Mouse (Mus musculus) forebrain, embryonic 10.5 days (tissue): ENCODE measurements around the gene Zp3. TPM values are rescaled to one million over a fixed set of nuclear protein-coding genes. Genes with fewer than 3 reads are reported as not detected.

Experiments used
- DNase-seq: peaks from one replicate; pipeline ENCODE4 v3.0.0-alpha.2; 2017; ENCODE audit warnings: low spot score; ENCODE audit errors: extremely low spot score
- H3K27ac ChIP-seq: fragments of 300-500 bp; sonication (generic); 2 replicates; pipeline ENCODE4 v1.5.1; 2016; ENCODE audit warnings: mild to moderate bottlenecking
- H3K27me3 ChIP-seq: fragments of 300-500 bp; sonication (generic); 2 replicates; pipeline ENCODE4 v1.6.1; 2016; ENCODE audit warnings: mild to moderate bottlenecking; ENCODE audit not compliant: poor library complexity, severe bottlenecking
- H3K36me3 ChIP-seq: fragments of 300-500 bp; sonication (generic); replicated peaks from 2 replicates; pipeline ENCODE4 v1.6.1; 2016; ENCODE audit warnings: mild to moderate bottlenecking, moderate library complexity
- H3K4me1 ChIP-seq: fragments of 300-500 bp; sonication (generic); 2 replicates; pipeline ENCODE4 v1.6.1; 2016
- H3K4me3 ChIP-seq: fragments of 300-500 bp; sonication (generic); 2 replicates; pipeline ENCODE4 v1.5.1; 2016; ENCODE audit warnings: mild to moderate bottlenecking, moderate library complexity
- H3K9me3 ChIP-seq: fragments of 300-500 bp; sonication (generic); 2 replicates; pipeline ENCODE4 v1.6.1; 2016; ENCODE audit warnings: mild to moderate bottlenecking, moderate library complexity
- WGBS: fragments of 180-500 bp; shearing (Covaris S2); methylation state at CpG from one replicate; pipeline ENCODE4 v1.1.7; 2016; 5-methylcytosine and 5-hydroxymethylcytosine counted together
- polyA plus RNA-seq: library from polyadenylated mRNA; unstranded; fragments of >200 nt; fragmentation: Nextera tagmentation; extraction: Ambion mirVana; gene quantifications from 2 replicates; pipeline ENCODE4 v1.2.1, GENCODE M21; 2016

Gene Zp3
- polyA plus RNA-seq, 1 experiment from 2014 or later, result 0.12 TPM

DNA sequence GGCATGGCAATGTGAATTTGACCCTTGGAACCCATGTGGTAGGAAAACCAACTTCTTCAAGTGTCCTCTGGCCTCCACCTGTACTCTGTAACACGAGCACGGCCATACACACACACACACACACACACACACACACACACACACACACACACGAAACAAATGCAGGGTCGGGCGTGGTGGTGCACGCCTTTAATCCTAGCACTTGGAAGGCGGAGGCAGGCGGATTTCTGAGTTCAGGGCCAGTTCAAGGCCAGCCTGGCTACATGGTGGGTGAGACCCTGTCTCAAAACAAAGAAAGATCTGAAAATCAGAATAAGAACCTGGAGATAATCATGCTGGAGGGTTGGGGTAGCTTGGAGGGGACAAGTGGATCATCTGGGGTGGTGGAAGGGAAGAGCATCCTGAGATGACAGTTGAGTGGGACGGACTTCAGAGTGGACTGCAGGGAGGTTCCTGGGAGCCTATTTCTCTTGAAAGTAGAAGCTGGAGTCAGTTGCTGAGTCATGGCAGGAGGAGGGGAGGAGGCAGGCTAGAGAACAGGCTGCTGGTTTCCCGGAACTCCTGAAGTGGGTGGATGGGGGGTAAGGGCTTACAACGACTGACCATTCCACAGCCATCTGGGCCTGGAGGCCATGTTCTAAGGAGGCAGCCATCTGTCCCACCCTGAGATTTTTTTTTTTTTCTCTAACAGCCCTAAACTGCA lies 29.0 kb upstream of the Zp3 start:
- Histone ChIP-seq H3K4me3 (no peak overlapping the region), H3K9me3 (no peaks in the 10 kb centered on the region), H3K27ac (0 out of 2 replicates have a peak overlapping the region, but pooled peaks have one; percentile 25), H3K27me3 (no peaks in the 10 kb centered on the region), H3K4me1 (peaks cover 17% of the 10 kb centered on the region), H3K36me3 (no peaks in the 10 kb centered on the region)
- 83% methylated on average over 11 of the region's 11 CpGs for WGBS
- DNase-seq, result no peak

DNA sequence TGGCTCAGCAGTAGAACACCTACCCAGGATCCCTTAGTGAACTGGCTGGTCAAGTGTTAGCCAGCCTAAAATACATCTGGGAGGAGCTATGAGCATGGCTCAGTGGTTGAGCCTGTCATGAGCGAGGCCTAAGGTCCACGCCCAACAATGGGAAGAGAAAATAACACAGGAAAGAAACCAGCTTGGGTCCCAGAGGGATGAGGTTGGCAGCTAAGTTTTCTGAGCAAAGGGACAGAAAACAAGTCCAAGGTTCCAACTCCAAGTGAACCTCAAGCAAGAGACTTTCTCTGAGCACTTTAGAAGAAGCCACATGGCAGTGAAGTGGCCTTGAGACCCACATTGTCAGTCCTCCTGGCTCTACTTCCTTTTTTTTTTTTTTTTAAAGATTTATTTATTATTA lies 28.2 kb upstream of the Zp3 start:
- Histone ChIP-seq H3K27me3 (no peaks in the 10 kb centered on the region), H3K27ac (no peak overlapping the region), H3K4me1 (peaks cover 10% of the 10 kb centered on the region), H3K36me3 (no peaks in the 10 kb centered on the region), H3K9me3 (no peaks in the 10 kb centered on the region), H3K4me3 (no peak overlapping the region)
- DNase-seq, result no peak
- 97% methylated on average over 2 of the region's 2 CpGs for WGBS

DNA sequence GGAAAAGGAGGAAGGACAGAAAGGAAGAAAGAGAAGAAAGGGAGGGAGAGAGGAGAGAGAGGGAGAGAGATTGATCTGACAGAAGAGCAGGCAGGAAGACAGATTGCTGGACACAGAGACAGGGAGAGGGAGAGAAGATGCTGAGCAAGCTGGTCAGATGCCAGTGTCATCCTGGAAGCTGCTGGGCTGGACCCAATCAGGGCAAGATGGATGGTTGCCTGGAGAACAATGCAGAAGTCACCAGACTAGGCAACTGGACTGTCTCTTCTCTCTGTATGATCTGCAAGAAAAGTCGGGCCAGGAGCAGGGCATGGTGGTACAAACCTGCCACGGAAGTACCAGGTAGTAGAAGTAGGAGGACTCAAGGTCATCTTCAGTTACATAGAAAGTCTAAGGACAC lies 27.1 kb upstream of the Zp3 start:
- Histone ChIP-seq H3K36me3 (no peaks in the 10 kb centered on the region), H3K27ac (no peak overlapping the region), H3K9me3 (no peaks in the 10 kb centered on the region), H3K27me3 (no peaks in the 10 kb centered on the region), H3K4me1 (peaks cover 20% of the 10 kb centered on the region), H3K4me3 (no peak overlapping the region)
- WGBS, result 87% methylated on average over 2 of the region's 2 CpGs
- DNase-seq, result no peak

DNA sequence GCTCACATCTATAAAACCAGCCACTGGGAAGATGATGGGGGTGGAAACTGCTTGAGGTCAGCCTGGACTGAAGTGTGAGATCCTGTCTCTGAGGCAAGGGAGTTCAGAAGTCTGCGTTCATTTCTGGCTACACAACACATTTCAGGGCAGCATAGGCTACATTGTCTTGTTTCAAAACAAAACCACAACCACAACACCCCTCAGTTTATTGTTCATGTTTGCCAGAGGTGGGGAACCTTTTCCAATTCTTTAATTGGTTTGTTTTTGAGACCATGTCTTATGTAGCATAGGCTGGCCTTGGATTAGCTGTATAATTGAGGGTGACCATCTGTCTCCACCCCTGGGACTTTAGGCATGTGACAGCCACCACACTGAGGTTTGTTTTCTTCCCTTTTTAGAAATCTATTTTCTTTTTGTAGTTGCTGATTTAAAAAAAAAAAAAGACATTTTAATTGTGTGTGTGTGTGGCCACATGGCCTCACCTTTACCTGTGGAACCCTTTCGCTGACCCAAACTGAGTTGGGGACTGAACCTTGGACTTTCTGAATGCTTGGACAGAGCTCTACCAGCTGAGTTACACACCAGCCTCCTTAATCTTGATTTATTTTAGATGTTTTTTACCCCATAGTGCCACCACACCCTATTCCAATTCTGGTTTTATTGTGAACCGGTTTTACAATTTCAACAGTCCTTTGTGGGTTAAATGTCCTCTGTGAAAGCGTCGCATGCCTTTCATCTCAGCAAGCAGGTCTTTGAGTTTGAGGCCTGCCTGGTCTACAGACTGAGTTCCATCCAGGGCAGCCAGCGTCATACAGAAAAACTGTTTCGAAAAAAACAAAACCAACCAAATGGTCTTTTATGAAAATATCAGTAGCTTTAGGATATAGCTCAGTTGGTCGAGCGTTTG lies 23.3 kb upstream of the Zp3 start:
- no peak for DNase-seq
- H3K4me1 ChIP-seq, result peaks cover 25% of the 10 kb centered on the region
- H3K27ac ChIP-seq, result peak overlapping the region; percentile 92
- H3K27me3 ChIP-seq, result no peaks in the 10 kb centered on the region
- H3K36me3 ChIP-seq, result no peaks in the 10 kb centered on the region
- no peaks in the 10 kb centered on the region for H3K9me3 ChIP-seq
- peak overlapping the region; percentile 44 for H3K4me3 ChIP-seq
- 88% methylated on average over 9 of the region's 9 CpGs for WGBS

DNA sequence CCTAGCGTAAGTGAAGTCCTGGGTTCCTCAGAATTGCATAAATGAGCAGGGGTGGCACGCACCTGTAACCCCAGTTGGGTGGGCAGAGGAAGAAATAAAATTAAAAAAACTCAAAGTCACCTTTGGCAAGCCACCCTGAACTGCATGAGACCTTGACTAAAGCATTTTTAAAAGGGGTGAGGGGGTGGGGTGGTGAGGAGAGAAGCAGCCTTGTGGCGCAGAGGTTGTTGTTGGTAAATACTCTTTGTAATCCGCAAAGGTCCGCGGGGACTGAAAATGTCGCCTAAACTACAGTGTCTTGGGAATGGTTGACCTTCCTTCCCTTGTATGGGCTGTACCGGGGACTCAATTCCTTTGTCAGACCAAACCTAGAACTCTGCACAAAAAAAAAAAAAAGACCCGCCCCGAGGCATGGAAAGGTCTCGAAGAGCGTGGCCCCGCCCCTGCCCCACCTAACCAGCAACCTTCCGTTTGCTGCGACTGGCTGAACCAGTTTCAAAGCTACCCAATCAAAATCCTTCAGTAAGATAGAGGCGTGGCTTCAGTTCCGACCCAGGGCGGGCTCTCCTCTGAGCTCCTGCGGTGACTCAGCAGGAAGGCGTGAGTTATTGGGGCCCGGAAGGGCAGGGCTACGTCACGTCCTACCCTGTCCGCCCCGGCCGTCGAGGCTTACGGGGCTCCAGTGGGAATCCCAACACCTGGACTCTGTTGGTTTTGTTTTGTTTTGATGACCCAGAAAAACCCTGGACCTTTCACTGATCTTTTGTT lies 22.5 kb upstream of the Zp3 start:
- 8% methylated on average over 28 of the region's 28 CpGs for WGBS
- Histone ChIP-seq H3K36me3 (no peaks in the 10 kb centered on the region), H3K27me3 (no peaks in the 10 kb centered on the region), H3K27ac (peak overlapping the region; percentile 92), H3K4me3 (peak overlapping the region; percentile 44), H3K9me3 (no peaks in the 10 kb centered on the region), H3K4me1 (peaks cover 33% of the 10 kb centered on the region)
- DNase-seq, result peak; percentile 93

DNA sequence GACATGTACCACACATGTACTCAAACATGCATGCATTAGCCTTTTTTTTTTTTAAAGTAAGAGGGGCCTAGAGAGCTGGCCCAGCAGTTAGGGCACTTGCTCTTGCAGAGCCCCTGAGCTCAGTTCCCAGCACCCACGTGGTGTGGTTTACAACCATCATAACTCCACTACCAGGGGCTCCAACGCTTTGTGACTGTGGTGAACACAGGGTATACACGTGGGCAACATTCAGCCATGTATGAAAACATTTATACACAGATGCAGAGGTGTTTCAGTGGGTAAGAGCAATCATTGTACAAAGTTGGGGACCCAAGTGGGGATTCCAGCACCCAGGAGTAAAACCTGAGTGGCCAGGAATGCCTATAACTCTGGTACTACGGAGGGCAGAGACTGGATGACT lies 21.5 kb upstream of the Zp3 start:
- peak overlapping the region; percentile 92 for H3K27ac ChIP-seq

DNA sequence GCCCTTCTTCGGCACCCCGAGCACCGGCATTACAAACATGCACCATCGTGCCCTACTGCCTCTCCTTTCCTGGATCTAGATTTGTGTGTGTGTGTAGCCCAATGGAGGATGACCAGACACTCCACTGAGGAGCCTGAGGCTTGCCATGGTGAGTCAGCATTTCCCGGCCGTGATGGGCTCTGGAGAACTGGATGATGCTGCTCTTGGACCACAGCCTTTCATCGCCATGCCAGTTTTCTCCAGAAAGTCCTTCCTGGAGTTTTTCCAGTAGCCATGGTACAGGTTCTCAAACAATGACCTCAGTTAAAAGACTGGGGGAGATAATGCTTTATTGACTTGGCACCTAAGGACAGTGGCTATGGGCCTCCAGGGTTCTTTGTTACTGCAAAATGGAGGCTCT lies 20.0 kb upstream of the Zp3 start:
- Histone ChIP-seq H3K4me1 (peaks cover 40% of the 10 kb centered on the region), H3K36me3 (no peaks in the 10 kb centered on the region), H3K9me3 (no peaks in the 10 kb centered on the region), H3K27me3 (peaks cover 10% of the 10 kb centered on the region), H3K4me3 (no peak overlapping the region), H3K27ac (0 out of 2 replicates have a peak overlapping the region, but pooled peaks have one; percentile 44)
- WGBS, result 95% methylated on average over 7 of the region's 7 CpGs
- no peak for DNase-seq

More for the DNA sequence above, 21.5 kb upstream of the Zp3 start:
- Histone ChIP-seq H3K4me1 (peaks cover 39% of the 10 kb centered on the region), H3K9me3 (no peaks in the 10 kb centered on the region), H3K36me3 (no peaks in the 10 kb centered on the region), H3K4me3 (peak overlapping the region; percentile 44; the same call in 1 of the 2 replicates), H3K27me3 (no peaks in the 10 kb centered on the region)
- DNase-seq, result no peak
- WGBS, result 92% methylated on average over 4 of the region's 4 CpGs

DNA sequence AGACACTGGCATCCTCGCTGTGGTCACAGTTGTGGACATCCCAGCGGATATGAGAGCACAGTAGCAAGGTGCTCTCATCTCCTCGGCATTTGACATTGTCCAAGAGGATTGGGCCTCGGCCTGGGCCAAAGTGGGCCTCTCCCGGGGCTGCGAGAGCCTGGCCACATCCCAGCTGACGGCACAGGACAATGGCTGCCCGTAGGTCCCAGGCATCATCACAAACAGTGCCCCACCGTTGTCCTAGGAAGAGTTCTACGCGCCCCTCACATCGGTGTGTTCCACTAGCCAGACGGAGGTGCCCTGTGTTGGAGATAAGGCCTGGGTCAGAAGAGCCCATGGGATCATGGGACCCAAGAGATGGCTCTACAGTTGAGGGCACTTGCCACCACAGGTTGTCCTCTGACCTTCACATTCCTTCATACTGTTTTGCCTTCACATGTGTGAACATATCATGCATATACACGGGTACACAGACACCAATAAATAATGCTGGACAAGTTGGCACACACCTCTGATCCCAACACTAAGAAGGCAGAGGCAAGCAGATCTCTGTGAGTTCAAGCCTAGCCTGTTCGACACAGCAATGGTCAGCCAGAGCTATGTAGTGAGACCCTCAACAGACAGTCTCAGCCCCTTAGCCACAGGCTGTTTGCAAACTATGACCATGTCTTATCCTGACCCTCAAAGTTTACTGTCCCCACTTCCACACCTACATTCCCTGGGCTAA lies 18.8 kb upstream of the Zp3 start:
- Histone ChIP-seq H3K4me1 (peaks cover 47% of the 10 kb centered on the region), H3K36me3 (no peaks in the 10 kb centered on the region), H3K27me3 (peaks cover 21% of the 10 kb centered on the region), H3K27ac (peak overlapping the region; percentile 96), H3K9me3 (no peaks in the 10 kb centered on the region), H3K4me3 (peak overlapping the region; percentile 71)
- no peak for DNase-seq
- 95% methylated on average over 15 of the region's 15 CpGs for WGBS

DNA sequence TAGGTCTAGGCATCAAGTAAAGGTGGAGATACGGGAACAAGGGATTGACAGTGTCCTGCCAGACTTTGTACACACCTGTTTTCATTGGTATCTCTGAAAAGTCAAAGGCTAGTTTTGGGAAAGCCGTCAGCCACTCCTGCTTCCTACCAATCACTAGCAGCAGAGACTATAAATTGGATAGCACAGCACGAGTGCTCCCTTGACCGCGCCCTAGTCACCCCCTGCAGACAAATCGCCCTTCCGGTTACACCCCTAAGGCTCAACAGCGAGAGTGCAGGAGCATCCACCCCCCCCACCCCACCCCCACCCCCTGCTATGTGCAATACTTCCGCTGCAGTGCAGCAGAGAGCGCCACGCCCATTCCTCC lies 17.8 kb upstream of the Zp3 start:
- Histone ChIP-seq H3K27me3 (peaks cover 23% of the 10 kb centered on the region), H3K9me3 (no peaks in the 10 kb centered on the region), H3K36me3 (no peaks in the 10 kb centered on the region), H3K27ac (peak overlapping the region; percentile 96), H3K4me3 (peak overlapping the region; percentile 71), H3K4me1 (peaks cover 42% of the 10 kb centered on the region)
- DNase-seq, result no peak
- 2% methylated on average over 11 of the region's 11 CpGs for WGBS

DNA sequence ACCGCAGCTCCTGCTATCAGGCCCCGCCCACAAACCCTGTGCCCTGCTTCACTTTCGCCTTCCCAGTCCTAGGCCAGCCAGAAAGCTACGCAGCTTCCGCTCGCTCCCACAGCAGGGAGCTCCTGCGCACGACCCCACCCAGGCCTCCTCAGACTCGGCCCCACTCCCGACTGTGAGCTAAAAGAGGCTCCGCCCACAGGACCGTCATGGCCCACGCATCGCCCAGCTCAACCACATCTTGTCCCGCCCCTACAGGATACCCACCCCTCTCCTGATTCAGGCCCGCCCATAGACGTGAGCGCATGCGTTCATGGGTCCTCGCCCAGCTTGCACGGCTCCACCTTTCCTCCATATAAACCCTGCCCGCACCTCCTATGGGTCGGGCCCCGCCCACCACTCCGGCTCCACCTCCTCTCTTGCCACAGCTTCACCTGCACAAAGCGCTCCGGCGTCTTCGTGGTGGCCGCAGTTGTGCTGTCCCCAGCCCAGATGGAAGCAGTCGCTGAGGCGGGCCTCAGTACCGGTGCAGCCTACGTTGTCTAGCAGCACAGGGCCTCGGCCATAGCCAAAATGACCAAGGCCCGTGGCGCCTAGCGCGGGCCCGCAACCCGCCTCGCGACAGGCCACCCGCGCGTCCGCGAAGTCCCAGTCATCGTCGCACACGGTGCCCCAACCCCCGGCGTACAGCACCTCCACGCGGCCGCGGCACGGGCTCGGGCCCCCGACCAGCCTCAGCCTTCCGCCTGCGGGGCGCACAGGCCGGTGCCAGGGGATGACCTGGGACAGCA lies 17.2 kb upstream of the Zp3 start:
- Histone ChIP-seq H3K36me3 (no peaks in the 10 kb centered on the region), H3K27ac (peak overlapping the region; percentile 96), H3K9me3 (no peaks in the 10 kb centered on the region), H3K4me1 (peaks cover 36% of the 10 kb centered on the region), H3K4me3 (peak overlapping the region; percentile 71), H3K27me3 (peaks cover 23% of the 10 kb centered on the region)
- peak; percentile 99 for DNase-seq
- WGBS, result under 1% methylated on average over 64 of the region's 64 CpGs

DNA sequence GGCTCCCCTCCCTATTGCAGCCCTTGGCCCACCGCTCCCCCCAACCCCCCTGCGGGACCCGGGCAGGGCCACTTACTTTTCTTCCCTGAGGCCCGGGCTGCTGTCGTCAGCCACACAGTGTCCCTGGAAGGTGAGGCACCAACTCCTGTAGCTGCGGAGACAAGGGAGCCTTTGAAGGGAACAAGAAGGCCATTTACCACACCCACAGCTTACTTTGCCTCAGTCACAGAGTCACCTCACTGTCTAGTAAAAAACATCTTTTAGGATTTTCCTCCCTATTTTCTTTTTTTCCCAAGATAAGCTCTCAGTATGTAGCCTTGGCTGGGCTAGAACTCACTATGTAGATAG lies 16.6 kb upstream of the Zp3 start:
- DNase-seq, result no peak
- peaks cover 23% of the 10 kb centered on the region for H3K27me3 ChIP-seq
- WGBS, result 5% methylated on average over 6 of the region's 6 CpGs
- H3K36me3 ChIP-seq, result no peaks in the 10 kb centered on the region
- peak overlapping the region; percentile 71 for H3K4me3 ChIP-seq
- peak overlapping the region; percentile 96 for H3K27ac ChIP-seq
- H3K4me1 ChIP-seq, result peaks cover 30% of the 10 kb centered on the region
- H3K9me3 ChIP-seq, result no peaks in the 10 kb centered on the region
